Mouse (Mus musculus) MEL (cell line): ENCODE measurements at regions not wholly inside any gene's neighbourhood (a gene's known extent, or its start where the extent isn't known, plus 50 kb on each side); places are given as distances from the start of the nearest gene placed in this dataset.

Source experiments
- DNase-seq: peaks from one replicate; pipeline ENCODE4 v3.0.0; 2011; ENCODE audit warnings: low read depth, low spot score
- H3K27ac ChIP-seq: 2 replicates; pipeline ENCODE4 v1.5.1; 2012; ENCODE audit warnings: low read depth, mild to moderate bottlenecking, control low read depth, low read length, moderate library complexity; ENCODE audit not compliant: control insufficient read depth
- H3K27me3 ChIP-seq, 2 experiments: fragments of 150-350 bp in 1 of 2; sonication (generic) in 1 of 2; 2 replicates each; pipeline ENCODE4 v1.6.1; 2012; ENCODE audit warnings: low read length in 2 of 2, mild to moderate bottlenecking in 2 of 2, improper control_type of control experiment in 1 of 2, moderate library complexity in 1 of 2; ENCODE audit not compliant: insufficient read depth in 2 of 2, control insufficient read depth in 1 of 2
- H3K36me3 ChIP-seq, 2 experiments: 2 replicates each; pipeline ENCODE4 v1.6.1; 2012 to 2014; ENCODE audit warnings: low read length in 2 of 2, improper control_type of control experiment in 1 of 2, inconsistent platforms in 1 of 2, mild to moderate bottlenecking in 1 of 2; ENCODE audit not compliant: insufficient read depth in 2 of 2, control insufficient read depth in 1 of 2
- H3K4me1 ChIP-seq, 2 experiments: fragments of 150-350 bp in 1 of 2; sonication (generic) in 1 of 2; 2 replicates each; pipeline ENCODE4 v1.6.1; 2012; ENCODE audit warnings: low read length in 2 of 2, improper control_type of control experiment in 1 of 2, mild to moderate bottlenecking in 1 of 2; ENCODE audit not compliant: insufficient read depth in 2 of 2, control insufficient read depth in 1 of 2
- H3K4me3 ChIP-seq, 2 experiments: fragments of 150-350 bp in 1 of 2; sonication (generic) in 1 of 2; 2 replicates each; pipeline ENCODE4 v1.5.1; 2012; ENCODE audit warnings: low read depth in 2 of 2, low read length in 2 of 2, mild to moderate bottlenecking in 2 of 2, moderate library complexity in 2 of 2, control low read depth in 1 of 2, improper control_type of control experiment in 1 of 2; ENCODE audit not compliant: control insufficient read depth in 1 of 2, insufficient read depth in 1 of 2
- H3K79me2 ChIP-seq: 2 replicates; pipeline ENCODE4 v1.6.1; 2012; ENCODE audit warnings: mild to moderate bottlenecking, low read length, moderate library complexity; ENCODE audit not compliant: control insufficient read depth, poor library complexity, insufficient read depth
- H3K9ac ChIP-seq: 2 replicates; pipeline ENCODE4 v1.6.1; 2012; ENCODE audit warnings: low read depth, mild to moderate bottlenecking, control low read depth, low read length, moderate library complexity; ENCODE audit not compliant: control insufficient read depth, poor library complexity, severe bottlenecking
- H3K9me3 ChIP-seq: fragments of 150-350 bp; sonication (generic); replicated peaks from 2 replicates; pipeline ENCODE4 v1.6.1; 2012; ENCODE audit warnings: mild to moderate bottlenecking, low read length, improper control_type of control experiment, moderate library complexity; ENCODE audit not compliant: insufficient read depth
- CHD2 ChIP-seq: IDR thresholded peaks from 2 replicates; pipeline ENCODE4 v1.6.1; 2011; ENCODE audit warnings: low read length, improper control_type of control experiment
- CTCF ChIP-seq, 3 experiments: IDR thresholded peaks in 2 of 3; conservative IDR thresholded peaks in 1 of 3; 2 replicates each; pipeline ENCODE4 v1.5.1; 2011 to 2012; ENCODE audit warnings: low read length in 3 of 3, low read depth in 2 of 3, mild to moderate bottlenecking in 2 of 3, improper control_type of control experiment in 1 of 3, inconsistent platforms in 1 of 3, mixed read lengths in 1 of 3, moderate library complexity in 1 of 3; ENCODE audit not compliant: control insufficient read depth in 1 of 3, insufficient read depth in 1 of 3, poor library complexity in 1 of 3, severe bottlenecking in 1 of 3
- ELF1 ChIP-seq: IDR thresholded peaks from 2 replicates; pipeline ENCODE4 v1.6.1; 2014; ENCODE audit warnings: low read depth, mild to moderate bottlenecking, inconsistent platforms, low read length, improper control_type of control experiment, moderate library complexity
- GABPA ChIP-seq: IDR thresholded peaks from 2 replicates; pipeline ENCODE4 v1.6.1; 2012; ENCODE audit warnings: low read depth, mild to moderate bottlenecking, inconsistent platforms, low read length, improper control_type of control experiment, moderate library complexity
- JUND ChIP-seq: IDR thresholded peaks from 2 replicates; pipeline ENCODE4 v1.6.1; 2011; ENCODE audit warnings: low read depth, mild to moderate bottlenecking, improper control_type of control experiment, low read length
- KAT2A ChIP-seq: conservative IDR thresholded peaks from 2 replicates; pipeline ENCODE4 v1.6.1; 2012; ENCODE audit warnings: low read depth, low read length, improper control_type of control experiment, inconsistent platforms
- MAX ChIP-seq: IDR thresholded peaks from 2 replicates; pipeline ENCODE4 v1.6.1; 2011; ENCODE audit warnings: low read length, improper control_type of control experiment
- MYC ChIP-seq: IDR thresholded peaks from 2 replicates; pipeline ENCODE4 v1.6.1; 2011; ENCODE audit warnings: low read depth, mild to moderate bottlenecking, low read length, improper control_type of control experiment, moderate library complexity
- POLR2AphosphoS2 ChIP-seq: IDR thresholded peaks from 2 replicates; pipeline ENCODE4 v1.6.1; 2011; ENCODE audit warnings: low read length, improper control_type of control experiment
- POLR2AphosphoS5 ChIP-seq: IDR thresholded peaks from 2 replicates; pipeline ENCODE4 v1.6.1; 2012; ENCODE audit warnings: low read depth, borderline replicate concordance, mild to moderate bottlenecking, inconsistent platforms, low read length, moderate library complexity, mixed read lengths
- RCOR1 ChIP-seq: IDR thresholded peaks from 2 replicates; pipeline ENCODE4 v1.6.1; 2012; ENCODE audit warnings: low read depth, mild to moderate bottlenecking, inconsistent platforms, low read length, improper control_type of control experiment
- SIN3A ChIP-seq: IDR thresholded peaks from 2 replicates; pipeline ENCODE4 v1.6.1; 2012; ENCODE audit warnings: low read length, improper control_type of control experiment, inconsistent platforms
- TBP ChIP-seq: IDR thresholded peaks from 2 replicates; pipeline ENCODE4 v1.8.0; 2011; ENCODE audit warnings: low read depth, low read length, improper control_type of control experiment
- USF1 ChIP-seq: IDR thresholded peaks from 2 replicates; pipeline ENCODE4 v1.6.1; 2014; ENCODE audit warnings: low read depth, mild to moderate bottlenecking, inconsistent platforms, low read length, improper control_type of control experiment, moderate library complexity
- USF2 ChIP-seq, 2 experiments: IDR thresholded peaks; 2 replicates each; pipeline ENCODE4 v1.6.1; 2011 to 2012; ENCODE audit warnings: improper control_type of control experiment in 2 of 2, low read length in 2 of 2, borderline replicate concordance in 1 of 2, inconsistent platforms in 1 of 2, low read depth in 1 of 2, mild to moderate bottlenecking in 1 of 2; ENCODE audit not compliant: insufficient read depth in 1 of 2
- ZNF384 ChIP-seq: IDR thresholded peaks from 2 replicates; pipeline ENCODE4 v1.6.1; 2012; ENCODE audit warnings: low read depth, mild to moderate bottlenecking, inconsistent platforms, low read length, improper control_type of control experiment

GRCm38 (mm10) chr8:82249841-82250577 lies 153.0 kb downstream of the Il15 start:
- DNase-seq = no peak
- no peaks in the 10 kb centered on the region for H3K36me3 ChIP-seq
- TF ChIP-seq ZNF384 = no peak
- TF ChIP-seq USF2 (IDR thresholded peaks at IDR 0.05; ENCODE audit: borderline replicate concordance in 1 of 2, insufficient read depth in 1 of 2, low read depth in 1 of 2, low read length in 2 of 2) = no peak
- no peak for TF ChIP-seq POLR2AphosphoS5
- no peak for TF ChIP-seq TBP
- no peak for TF ChIP-seq SIN3A
- no peak for TF ChIP-seq GABPA
- H3K27me3 ChIP-seq = no peaks in the 10 kb centered on the region
- no peaks in the 10 kb centered on the region for H3K9me3 ChIP-seq
- H3K9ac ChIP-seq = no peak overlapping the region
- no peak overlapping the region for H3K27ac ChIP-seq
- no peak overlapping the region for H3K4me3 ChIP-seq
- no peaks in the 10 kb centered on the region for H3K4me1 ChIP-seq
- H3K79me2 ChIP-seq = no peaks in the 10 kb centered on the region

GRCm38 (mm10) chr8:82244076-82244475 lies 158.9 kb downstream of the Il15 start:
- no peaks in the 10 kb centered on the region for H3K4me1 ChIP-seq

GRCm38 (mm10) chr8:82229883-82230282 lies 173.1 kb downstream of the Il15 start:
- Histone ChIP-seq H3K27me3 (no peaks in the 10 kb centered on the region; a peak in 2 of 4 replicates), H3K36me3 (no peaks in the 10 kb centered on the region), H3K79me2 (no peaks in the 10 kb centered on the region), H3K9ac (no peak overlapping the region), H3K4me3 (no peak overlapping the region), H3K4me1 (no peaks in the 10 kb centered on the region), H3K27ac (no peak overlapping the region), H3K9me3 (no peaks in the 10 kb centered on the region)
- TF ChIP-seq CTCF (IDR thresholded peaks at IDR 0.05 in 2 of 3, conservative IDR thresholded peaks at IDR 0.05 in 1 of 3; ENCODE audit: control insufficient read depth in 1 of 3, insufficient read depth in 1 of 3, low read depth in 2 of 3, low read length in 3 of 3, poor library complexity in 1 of 3, severe bottlenecking in 1 of 3) (no peak), CHD2 (no peak), MAX (no peak), MYC (no peak), ELF1 (no peak), JUND (no peak), POLR2AphosphoS2 (no peak), RCOR1 (no peak), KAT2A (no peak)
- DNase-seq = no peak

More at GRCm38 (mm10) chr8:82244076-82244475, 158.9 kb downstream of the Il15 start:
- H3K36me3 ChIP-seq = no peaks in the 10 kb centered on the region
- H3K9ac ChIP-seq = no peak overlapping the region
- H3K27ac ChIP-seq = no peak overlapping the region
- DNase-seq = no peak
- no peaks in the 10 kb centered on the region for H3K27me3 ChIP-seq
- H3K79me2 ChIP-seq = no peaks in the 10 kb centered on the region
- H3K4me3 ChIP-seq = no peak overlapping the region
- no peaks in the 10 kb centered on the region for H3K9me3 ChIP-seq
- TF ChIP-seq USF1 = no peak
